Mouse (Mus musculus): ENCODE results near the gene Asgr2.

- TF ChIP-seq CTCF (IDR thresholded peaks at IDR 0.05; ENCODE audit: low read depth, low read length): no peak
- TF ChIP-seq GATA1 (IDR thresholded peaks at IDR 0.05; ENCODE audit: borderline replicate concordance, low read length): no peak
- no peak for TF ChIP-seq GATA2 (IDR thresholded peaks at IDR 0.05; ENCODE audit: borderline replicate concordance, low read depth, low read length)
- TF ChIP-seq POLR2AphosphoS5 (IDR thresholded peaks at IDR 0.05; ENCODE audit: insufficient replicate concordance, low read depth, low read length): no peak
- no peak for TF ChIP-seq TAL1 (conservative IDR thresholded peaks at IDR 0.05; ENCODE audit: low read depth, low read length)
Measured at GRCm38 (mm10) chr11:70079928-70080327, 12.5 kb upstream of the Asgr2 start.

Data from G1E (cell line).